Mouse (Mus musculus) mature B cell (primary cell): ENCODE data around the gene Cd248.

Experiments used
- in situ Hi-C: fragments of 300-500 bp; cut with MboI; formaldehyde crosslinking; loops from 2 replicates; pipeline ENCODE4 v1.14.3; 2019

The Cd248 gene

GRCm38 (mm10) chr19:5107556-5108270 lies 39.8 kb downstream of the Cd248 start:
- in situ Hi-C loops, result no loop called here

GRCm38 (mm10) chr19:5108271-5108575 lies 40.3 kb downstream of the Cd248 start:
- in situ Hi-C loops, result no loop called here

- in situ Hi-C loops, result no loop called here
These were observed 40.8 kb downstream of the Cd248 start for GRCm38 (mm10) chr19:5108702-5109101.

- in situ Hi-C loops, result no loop called here
These were observed 42.0 kb downstream of the Cd248 start for GRCm38 (mm10) chr19:5109659-5110453.

- in situ Hi-C loops, result no loop called here
These were observed 45.9 kb downstream of the Cd248 start for GRCm38 (mm10) chr19:5113783-5114182.

GRCm38 (mm10) chr19:5117494-5118383 lies 49.9 kb downstream of the Cd248 start:
- in situ Hi-C loops, result no loop called here

- in situ Hi-C loops, result no loop called here
These were observed 50.5 kb downstream of the Cd248 start, which contains the start of gene Klc2 for GRCm38 (mm10) chr19:5118384-5118698. Klc2 (minus strand) TSS chr19:5118560.
